ENCODE assay signal across 9 mouse cellular contexts in genomic region chr10:121309123-121309655, GRCm38 (mm10). TPM values are rescaled to one million over a fixed set of nuclear protein-coding genes. Genes with fewer than 3 reads are reported as not detected.
DNase-seq lines count a peak whose midpoint lies in the region; ATAC-seq and TF ChIP-seq lines count a peak whose summit lies in the region.
"Had no signal": no experiment of that assay in that cellular context is flagged by ENCODE, and none has a peak within 500 bp of the region (broad histone marks: within the 10 kb centered on the region; RNA-seq: fewer than 3 reads in every experiment).

No protein-coding gene starts in this region.

- no peaks in the 10 kb centered on the region for H3K36me3 ChIP-seq in kidney, embryonic 16.5 days (ENCODE audit: insufficient read depth, low read length)
- peaks cover 8% of the 10 kb centered on the region for H3K36me3 ChIP-seq in hindbrain, embryonic 13.5 days
- 0 out of 2 replicates have a peak, but pooled peaks cover 3% of the 10 kb centered on the region for H3K36me3 ChIP-seq in midbrain, embryonic 14.5 days (ENCODE audit: control insufficient read depth, insufficient read depth, low read length)

- intact Hi-C loops in left cerebral cortex, postnatal 36 days (cut with DNase I): no loop called here

- TF ChIP-seq POLR2A in brain, embryonic 14.5 days (IDR thresholded peaks at IDR 0.05; ENCODE audit: borderline replicate concordance, extremely low read depth, insufficient read depth, insufficient read length, poor library complexity, severe bottlenecking): no peak

- no peak overlapping the region for H3K4me3 ChIP-seq in kidney, embryonic 16.5 days (ENCODE audit: low read length)
- peak overlapping the region; percentile 85 for H3K4me3 ChIP-seq in hindbrain, embryonic 13.5 days
- H3K4me3 ChIP-seq in midbrain, embryonic 14.5 days (replicated peaks; ENCODE audit: low read depth, low read length): peak overlapping the region; percentile 82

- no peak overlapping the region for H3K9ac ChIP-seq in kidney, embryonic 16.5 days (replicated peaks; ENCODE audit: low read length)
- H3K9ac ChIP-seq in hindbrain, embryonic 13.5 days: peak overlapping the region; percentile 99
- peak overlapping the region; percentile 92 for H3K9ac ChIP-seq in midbrain, embryonic 14.5 days (replicated peaks; ENCODE audit: low read length)
- H3K9ac ChIP-seq: liver, embryonic 14.5 days had no signal

- no peak for DNase-seq in kidney, adult 8-10 months
- peak; percentile 35 for DNase-seq in brain, embryonic 14.5 days (ENCODE audit: low read depth)
- DNase-seq in midbrain, embryonic 14.5 days: peak; percentile 47
- DNase-seq in spleen, postnatal 14 days (ENCODE audit: low spot score in 2 of 2): no peak
- DNase-seq in left cerebral cortex, postnatal 36 days (ENCODE audit: low spot score in 2 of 2): no peak
- no peak for DNase-seq in cerebellum, postnatal 36 days

- H3K27me3 ChIP-seq in kidney, embryonic 16.5 days (ENCODE audit: insufficient read depth, low read length): peaks cover 51% of the 10 kb centered on the region
- H3K27me3 ChIP-seq in hindbrain, embryonic 13.5 days: peaks cover 13% of the 10 kb centered on the region; the same call in 1 of the 2 replicates
- H3K27me3 ChIP-seq in midbrain, embryonic 14.5 days (ENCODE audit: control insufficient read depth, insufficient read depth, low read length): no peaks in the 10 kb centered on the region

- H3K27ac ChIP-seq in kidney, embryonic 16.5 days (ENCODE audit: low read length): no peak overlapping the region
- peak overlapping the region; percentile 94 for H3K27ac ChIP-seq in hindbrain, embryonic 13.5 days
- H3K27ac ChIP-seq in midbrain, embryonic 14.5 days (replicated peaks; ENCODE audit: low read depth, low read length): peak overlapping the region; percentile 94; the same call in 1 of the 2 replicates
- H3K27ac ChIP-seq: liver, embryonic 14.5 days had no signal

- ATAC-seq in kidney, embryonic 16.5 days (ENCODE audit: low FRiP score, low TSS enrichment): no peak
- ATAC-seq in hindbrain, embryonic 13.5 days (ENCODE audit: low FRiP score): no peak
- ATAC-seq in midbrain, embryonic 14.5 days (ENCODE audit: low FRiP score, low TSS enrichment): no peak

- H3K4me2 ChIP-seq in kidney, embryonic 16.5 days (replicated peaks; ENCODE audit: low read depth, low read length): peak overlapping the region; percentile 98; the same call in 1 of the 2 replicates
- H3K4me2 ChIP-seq in hindbrain, embryonic 13.5 days: peak overlapping the region; percentile 80
- peak overlapping the region; percentile 82 for H3K4me2 ChIP-seq in midbrain, embryonic 14.5 days (ENCODE audit: low read length)

- no peak for TF ChIP-seq CTCF in brain, embryonic 14.5 days (IDR thresholded peaks at IDR 0.05; ENCODE audit: borderline replicate concordance, extremely low read depth, insufficient read depth, insufficient read length)

- H3K4me1 ChIP-seq in kidney, embryonic 16.5 days (ENCODE audit: insufficient read depth, low read length): peaks cover 14% of the 10 kb centered on the region
- peaks cover 44% of the 10 kb centered on the region for H3K4me1 ChIP-seq in hindbrain, embryonic 13.5 days (replicated peaks)
- H3K4me1 ChIP-seq in midbrain, embryonic 14.5 days (ENCODE audit: control insufficient read depth, insufficient read depth, low read length): peaks cover 14% of the 10 kb centered on the region; the same call in 1 of the 2 replicates

- H3K9me3 ChIP-seq in kidney, embryonic 16.5 days (ENCODE audit: low read length): no peaks in the 10 kb centered on the region
- H3K9me3 ChIP-seq in hindbrain, embryonic 13.5 days: no peaks in the 10 kb centered on the region
- H3K9me3 ChIP-seq in midbrain, embryonic 14.5 days (ENCODE audit: control insufficient read depth, low read length): no peaks in the 10 kb centered on the region

- WGBS in kidney, embryonic 16.5 days: 22% methylated on average over 11 of the region's 11 CpGs
- 16% methylated on average over 11 of the region's 11 CpGs for WGBS in hindbrain, embryonic 13.5 days
- 16% methylated on average over 11 of the region's 11 CpGs for WGBS in midbrain, embryonic 14.5 days

RNA-seq across cellular contexts. Expression of gene Tbc1d30, which starts 41.9 kb away (rescaled TPM):
- polyA plus RNA-seq in kidney, embryonic 16.5 days (2015; fragmentation: Nextera tagmentation; extraction: Ambion mirVana): 0.80 and 0.95 TPM in 2 replicates
- 13.9 and 25.1 TPM in 2 replicates for polyA plus RNA-seq in brain, embryonic 14.5 days (2012; rRNA removed)
- 12.6 and 13.6 TPM in 2 replicates for polyA plus RNA-seq in hindbrain, embryonic 13.5 days (2015; fragmentation: Nextera tagmentation; extraction: Ambion mirVana)
- polyA plus RNA-seq in midbrain, embryonic 14.5 days (2014; fragmentation: Nextera tagmentation; extraction: Ambion mirVana): 16.6 and 17.0 TPM in 2 replicates
- 10 to 100 TPM; 78.5 to 92.3 TPM for total RNA-seq in left cerebral cortex, postnatal 36 days (2021)

RNA-seq across cellular contexts. Expression of gene Gns, which starts 55.7 kb away (rescaled TPM):
- 52.4 and 58.5 TPM in 2 replicates for polyA plus RNA-seq in kidney, embryonic 16.5 days (2015; fragmentation: Nextera tagmentation; extraction: Ambion mirVana)
- polyA plus RNA-seq in brain, embryonic 14.5 days (2012; rRNA removed): 23.7 and 42.6 TPM in 2 replicates
- 41.3 and 42.6 TPM in 2 replicates for polyA plus RNA-seq in hindbrain, embryonic 13.5 days (2015; fragmentation: Nextera tagmentation; extraction: Ambion mirVana)
- polyA plus RNA-seq in midbrain, embryonic 14.5 days (2014; fragmentation: Nextera tagmentation; extraction: Ambion mirVana): 36.5 and 47.2 TPM in 2 replicates
- total RNA-seq in left cerebral cortex, postnatal 36 days (2021): 10 to 100 TPM; 78.5 to 80.8 TPM

Comparison
In these comparisons a context has a peak if more than half of its experiments do, and no peak if none do; other contexts are left out.
1. DNase-seq: peak in brain, embryonic 14.5 days (single experiment) and midbrain, embryonic 14.5 days (single experiment); none in kidney, adult 8-10 months (0 of 2), spleen, postnatal 14 days (0 of 2), left cerebral cortex, postnatal 36 days (0 of 2) and cerebellum, postnatal 36 days (0 of 2).
2. Peak in every context shown above with its lines, with median percentiles within 50 percentile points of each other: H3K4me2 ChIP-seq.